Mouse (Mus musculus) MEL (cell line): ENCODE results near the gene Tnip2.

Experiments
- CTCF ChIP-seq, 3 experiments: IDR thresholded peaks in 2 of 3; conservative IDR thresholded peaks in 1 of 3; 2 replicates each; pipeline ENCODE4 v1.5.1; 2011 to 2012; ENCODE audit warnings: low read length in 3 of 3, low read depth in 2 of 3, mild to moderate bottlenecking in 2 of 3, improper control_type of control experiment in 1 of 3, inconsistent platforms in 1 of 3, mixed read lengths in 1 of 3, moderate library complexity in 1 of 3; ENCODE audit not compliant: control insufficient read depth in 1 of 3, insufficient read depth in 1 of 3, poor library complexity in 1 of 3, severe bottlenecking in 1 of 3
- GATA1 ChIP-seq: IDR thresholded peaks from 2 replicates; pipeline ENCODE4 v1.6.1; 2011; ENCODE audit warnings: low read depth, low read length, improper control_type of control experiment
- HCFC1 ChIP-seq: IDR thresholded peaks from 2 replicates; pipeline ENCODE4 v1.6.1; 2012; ENCODE audit warnings: low read depth, mild to moderate bottlenecking, inconsistent platforms, low read length, improper control_type of control experiment, moderate library complexity
- MAZ ChIP-seq: IDR thresholded peaks from 2 replicates; pipeline ENCODE4 v1.6.1; 2012; ENCODE audit warnings: low read depth, mild to moderate bottlenecking, inconsistent platforms, low read length, improper control_type of control experiment
- NELFE ChIP-seq: IDR thresholded peaks from 2 replicates; pipeline ENCODE4 v1.6.1; 2011; ENCODE audit warnings: low read depth, low read length, improper control_type of control experiment

DNA sequence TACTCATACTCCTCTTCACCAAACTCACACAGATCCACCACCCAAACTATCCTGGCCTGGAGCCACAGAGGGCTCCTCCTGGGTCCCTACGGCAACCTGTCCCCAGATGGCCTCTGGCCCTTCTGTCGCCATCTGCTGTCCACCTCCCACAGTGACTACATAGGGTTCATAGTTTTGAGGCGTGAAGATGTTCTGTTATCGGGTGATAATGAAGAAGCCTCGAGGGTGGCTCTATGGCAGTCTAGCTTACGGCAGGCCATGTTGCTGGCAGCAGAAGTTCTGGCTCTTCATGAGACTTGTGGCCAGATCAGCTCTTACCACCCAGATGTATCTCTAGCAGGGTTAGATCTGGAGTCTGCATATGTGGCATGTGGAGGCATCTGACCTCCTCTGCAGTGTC, 11.0 kb downstream of the Tnip2 start:
- TF ChIP-seq CTCF (IDR thresholded peaks at IDR 0.05 in 2 of 3, conservative IDR thresholded peaks at IDR 0.05 in 1 of 3; ENCODE audit: control insufficient read depth in 1 of 3, insufficient read depth in 1 of 3, low read depth in 2 of 3, low read length in 3 of 3, poor library complexity in 1 of 3, severe bottlenecking in 1 of 3) (no peak; a peak in 1 of 6 replicates), MAZ (no peak), HCFC1 (no peak), GATA1 (no peak), NELFE (no peak)
